8 mouse cellular contexts compared by ENCODE assay signal in the genomic region with DNA sequence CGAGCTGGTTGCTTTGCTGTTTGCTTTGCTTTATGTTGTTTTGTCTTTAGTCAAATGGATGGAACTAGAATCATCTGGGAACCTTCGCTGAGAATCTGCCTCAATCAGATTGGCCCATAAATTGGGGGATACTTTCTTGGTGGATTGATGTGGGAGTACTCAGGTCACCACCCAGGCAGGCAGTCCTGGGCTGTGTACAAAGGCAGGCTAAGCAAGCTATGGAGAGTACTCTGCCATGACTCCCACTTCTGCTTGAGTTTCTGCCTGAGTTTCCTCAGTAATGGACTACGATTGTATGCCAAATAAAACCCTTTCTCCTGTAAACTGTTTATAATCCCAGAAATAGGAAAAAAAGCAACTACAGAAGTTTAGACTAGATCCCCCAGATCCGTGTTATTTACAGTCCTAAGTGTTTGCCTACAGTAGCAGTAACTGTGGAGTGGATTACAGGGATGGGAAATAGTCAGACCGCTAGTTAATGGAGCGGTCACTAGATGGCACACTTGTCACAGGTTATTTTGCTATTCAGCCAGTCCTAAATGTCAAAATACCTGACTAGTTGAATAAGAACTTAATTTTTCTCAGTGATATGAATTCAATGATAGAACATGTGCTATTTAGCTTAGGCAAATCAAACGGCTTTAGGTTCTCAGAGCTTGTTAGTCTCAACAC. TPM values are rescaled to one million over a fixed set of nuclear protein-coding genes. Genes with fewer than 3 reads are reported as not detected.
DNase-seq lines count a peak whose midpoint lies in the region; ATAC-seq lines count a peak whose summit lies in the region.

No protein-coding gene starts in this region.

- H3K36me3 ChIP-seq in neural tube, embryonic 11.5 days (ENCODE audit: control insufficient read depth, insufficient read depth, low read length), result no peaks in the 10 kb centered on the region

- H3K27me3 ChIP-seq in neural tube, embryonic 11.5 days (ENCODE audit: control insufficient read depth, insufficient read depth, low read length), result no peaks in the 10 kb centered on the region

- 43% methylated on average over 7 of the region's 7 CpGs for WGBS in neural tube, embryonic 11.5 days

- no peak overlapping the region for H3K4me2 ChIP-seq in neural tube, embryonic 11.5 days (ENCODE audit: low read depth)

- H3K4me3 ChIP-seq in neural tube, embryonic 11.5 days (ENCODE audit: low read depth, low read length), result no peak overlapping the region

- no peaks in the 10 kb centered on the region for H3K4me1 ChIP-seq in neural tube, embryonic 11.5 days (ENCODE audit: control insufficient read depth, insufficient read depth, low read length)

- H3K27ac ChIP-seq in neural tube, embryonic 11.5 days (ENCODE audit: low read depth, low read length), result no peak overlapping the region

- ATAC-seq in neural tube, embryonic 11.5 days (ENCODE audit: insufficient read depth, low FRiP score, low TSS enrichment), result no peak

- H3K9me3 ChIP-seq in neural tube, embryonic 11.5 days (ENCODE audit: control insufficient read depth, low read length), result no peaks in the 10 kb centered on the region

- H3K9ac ChIP-seq in neural tube, embryonic 11.5 days (ENCODE audit: low read length), result no peak overlapping the region

- peak; percentile 53 to 58 for DNase-seq in cerebellum, postnatal 14 days
- no peak for DNase-seq in cerebellum, postnatal 4 days (ENCODE audit: low spot score in 2 of 2)
- peak; percentile 48 for DNase-seq in neural tube, embryonic 11.5 days (ENCODE audit: low spot score)
- no peak for DNase-seq in neural tube, embryonic 10.5 days (ENCODE audit: extremely low spot score, low spot score)
- peak; percentile 43 for DNase-seq in fibroblast of lung, adult 2 months (ENCODE audit: low read depth)
- DNase-seq in kidney, postnatal 4 days, result peak; percentile 45 to 46
- DNase-seq in retina, postnatal 7 days (ENCODE audit: low read depth, low spot score), result peak; percentile 33
- DNase-seq in urinary bladder, postnatal 4 days (ENCODE audit: low spot score in 2 of 2), result no peak

RNA-seq across cellular contexts. Expression of a gene that starts 8.8 kb away (rescaled TPM):
- polyA plus RNA-seq in neural tube, embryonic 11.5 days (2014; fragmentation: Nextera tagmentation; extraction: Ambion mirVana), result 88.9 and 89.8 TPM in 2 replicates

Comparison
In these comparisons a context has a peak if more than half of its experiments do, and no peak if none do; other contexts are left out.
1. DNase-seq: peak in cerebellum, postnatal 14 days (2 of 2), neural tube, embryonic 11.5 days (single experiment), fibroblast of lung, adult 2 months (single experiment), kidney, postnatal 4 days (2 of 2) and retina, postnatal 7 days (single experiment); none in cerebellum, postnatal 4 days (0 of 2), neural tube, embryonic 10.5 days (single experiment) and urinary bladder, postnatal 4 days (0 of 2).